Mouse (Mus musculus) brain, embryonic 14.5 days (tissue): ENCODE measurements around the gene Troap. TPM values are rescaled to one million over a fixed set of nuclear protein-coding genes. Genes with fewer than 3 reads are reported as not detected.
A peak's percentile ranks its signal among the peaks of the same experiment; 100 is the strongest.

Experiments
- DNase-seq: peaks from one replicate; pipeline ENCODE4 v3.0.0-alpha.2; 2011; ENCODE audit warnings: low read depth
- CTCF ChIP-seq: fragments of 200-500 bp; IDR thresholded peaks from 2 replicates; pipeline ENCODE4 v1.5.1; 2012; ENCODE audit warnings: inconsistent platforms, mild to moderate bottlenecking, moderate library complexity, borderline replicate concordance; ENCODE audit not compliant: insufficient read depth, insufficient read length; ENCODE audit errors: extremely low read depth
- POLR2A ChIP-seq: fragments of 200-500 bp; IDR thresholded peaks from 2 replicates; pipeline ENCODE4 v1.6.1; 2012; ENCODE audit warnings: mild to moderate bottlenecking, inconsistent platforms, borderline replicate concordance; ENCODE audit not compliant: poor library complexity, insufficient read depth, insufficient read length, severe bottlenecking; ENCODE audit errors: extremely low read depth
- polyA plus RNA-seq: library from polyadenylated mRNA; depleted of rRNA; stranded (reverse); fragments of >200 nt; gene quantifications from 2 replicates; pipeline ENCODE4 v1.2.3, GENCODE M21; 2012; rRNA removed

Gene Troap
- polyA plus RNA-seq, result 12.1 and 27.9 TPM in 2 replicates

DNA sequence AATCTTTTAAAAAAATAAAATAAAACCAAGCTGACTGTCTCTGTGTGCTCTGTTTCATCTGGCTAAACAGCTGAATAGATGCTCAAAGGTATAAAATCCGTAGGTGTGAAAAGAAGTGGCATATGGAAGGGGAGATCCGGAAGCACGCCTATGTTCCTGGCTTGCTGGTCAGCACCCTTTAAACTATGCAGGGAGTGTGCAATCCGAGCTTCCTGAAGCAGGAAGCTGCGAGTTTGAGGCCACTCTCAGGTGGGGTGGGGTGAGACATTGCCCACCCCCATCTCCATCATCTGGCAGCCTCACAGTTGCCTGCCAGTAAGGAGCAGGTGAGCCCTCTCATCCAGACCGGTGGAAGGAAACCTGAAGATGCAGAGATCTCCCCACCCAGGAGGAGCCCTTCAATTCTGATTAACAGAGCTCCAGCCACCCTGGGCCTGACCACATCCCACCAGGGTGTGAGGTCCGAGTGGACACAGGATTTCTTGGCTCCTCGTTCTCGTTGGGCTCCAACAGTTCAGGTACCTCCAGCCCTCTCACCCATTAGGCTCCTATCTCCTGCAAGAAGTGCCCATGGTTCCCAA is at the start of gene Troap:
Troap (plus strand) TSS at position 557 of the 581 bp plus-strand sequence.
- no peak for TF ChIP-seq POLR2A
- no peak for TF ChIP-seq CTCF
- DNase-seq, result no peak

DNA sequence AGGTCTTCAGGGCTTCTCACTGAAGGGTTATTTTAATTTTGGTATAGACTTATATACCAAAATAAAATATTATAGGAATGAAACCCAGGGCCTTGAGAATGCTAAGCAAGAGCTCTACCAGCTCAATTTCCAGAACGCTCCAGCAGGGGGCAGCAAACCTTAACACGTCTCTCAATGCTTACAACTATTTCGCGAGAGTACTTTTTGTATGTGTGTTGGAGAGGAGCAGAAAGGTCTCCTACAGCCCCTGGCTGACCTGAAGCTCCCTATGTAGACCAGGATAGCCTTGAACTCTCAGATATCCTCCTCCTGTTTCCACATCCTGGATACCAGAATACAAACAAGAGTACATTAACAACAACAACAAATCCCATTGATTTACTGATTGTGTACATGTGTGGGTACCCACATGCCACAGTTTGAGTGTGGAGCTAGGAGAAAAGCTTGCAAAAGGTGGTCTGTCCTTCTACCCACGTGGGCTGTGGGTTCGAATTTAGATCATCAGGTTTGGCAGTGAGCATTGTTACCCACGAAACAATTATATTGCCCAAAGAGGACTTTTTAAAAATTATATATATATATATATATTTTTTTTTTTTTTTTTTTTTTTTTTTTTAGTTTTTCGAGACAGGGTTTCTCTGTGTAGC is 49.6 kb upstream of the Troap start:
- TF ChIP-seq POLR2A (no peak), CTCF (peak; percentile 82; the same call in 1 of the 2 replicates)
- peak; percentile 90 for DNase-seq

DNA sequence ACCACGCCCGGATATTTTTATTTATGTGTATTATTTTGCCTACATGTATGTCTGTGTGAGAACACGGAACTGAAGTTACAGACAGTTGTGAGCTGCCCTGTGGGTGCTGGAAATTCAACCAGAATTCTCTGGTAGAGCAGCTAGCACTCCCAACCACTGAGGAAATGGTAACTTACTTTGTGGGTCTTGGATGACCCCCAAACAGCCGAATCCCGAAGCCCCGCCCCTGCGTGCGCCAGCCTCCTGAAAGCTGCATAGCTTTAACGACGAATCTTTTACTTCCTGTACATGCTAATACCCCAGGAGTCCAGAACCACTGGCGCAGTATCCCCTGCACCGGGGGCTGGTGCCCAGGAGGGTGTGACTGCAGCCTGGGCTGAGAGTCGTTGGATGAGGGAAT is 49.0 kb upstream of the Troap start:
- no peak for TF ChIP-seq CTCF
- no peak for TF ChIP-seq POLR2A

DNA sequence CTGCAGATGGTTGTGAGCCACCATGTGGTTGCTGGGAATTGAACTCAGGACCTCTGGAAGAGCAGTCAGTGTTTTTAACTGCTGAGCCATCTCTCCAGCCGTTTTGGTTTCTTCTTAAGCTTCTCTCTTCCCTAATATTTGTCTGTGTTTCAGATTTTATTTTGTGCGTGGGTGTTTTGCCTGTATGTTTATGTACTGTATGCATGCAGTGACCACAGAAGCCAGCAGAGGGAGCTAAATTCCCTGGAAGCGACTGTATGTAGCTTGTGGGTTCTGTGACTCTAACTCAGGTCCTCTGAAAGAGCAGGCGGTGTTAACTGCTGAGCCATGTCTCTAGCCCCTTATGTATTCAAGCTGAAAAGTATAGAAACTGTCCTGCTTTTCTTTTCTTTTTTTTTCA is 48.1 kb upstream of the Troap start:
- TF ChIP-seq CTCF, result peak; percentile 59; the same call in 1 of the 2 replicates
- TF ChIP-seq POLR2A, result no peak
- peak; percentile 41 for DNase-seq

More for the DNA sequence above, 49.0 kb upstream of the Troap start:
- DNase-seq, result no peak

DNA sequence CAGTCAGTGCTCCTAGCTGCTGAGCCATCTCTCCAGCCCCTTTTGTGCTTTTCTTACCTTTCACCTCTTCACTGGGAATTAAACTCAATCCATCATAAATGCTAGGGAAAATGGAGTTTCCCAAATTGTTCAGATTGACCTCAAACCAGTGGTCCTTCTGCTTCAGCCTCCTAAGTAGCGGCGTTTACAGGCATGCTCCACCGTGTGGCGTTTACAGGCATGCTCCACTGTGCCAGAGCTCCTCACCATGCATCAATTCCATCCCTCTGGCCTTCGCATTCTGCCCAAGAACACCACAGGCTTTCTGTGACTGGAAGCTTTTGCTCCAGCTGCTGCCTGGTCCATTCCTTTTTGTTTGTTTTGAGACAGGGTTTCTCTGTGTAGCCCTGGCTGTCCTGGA is 47.3 kb upstream of the Troap start:
- peak; percentile 11; the same call in 1 of the 2 replicates for TF ChIP-seq CTCF
- no peak for TF ChIP-seq POLR2A
- DNase-seq, result no peak

DNA sequence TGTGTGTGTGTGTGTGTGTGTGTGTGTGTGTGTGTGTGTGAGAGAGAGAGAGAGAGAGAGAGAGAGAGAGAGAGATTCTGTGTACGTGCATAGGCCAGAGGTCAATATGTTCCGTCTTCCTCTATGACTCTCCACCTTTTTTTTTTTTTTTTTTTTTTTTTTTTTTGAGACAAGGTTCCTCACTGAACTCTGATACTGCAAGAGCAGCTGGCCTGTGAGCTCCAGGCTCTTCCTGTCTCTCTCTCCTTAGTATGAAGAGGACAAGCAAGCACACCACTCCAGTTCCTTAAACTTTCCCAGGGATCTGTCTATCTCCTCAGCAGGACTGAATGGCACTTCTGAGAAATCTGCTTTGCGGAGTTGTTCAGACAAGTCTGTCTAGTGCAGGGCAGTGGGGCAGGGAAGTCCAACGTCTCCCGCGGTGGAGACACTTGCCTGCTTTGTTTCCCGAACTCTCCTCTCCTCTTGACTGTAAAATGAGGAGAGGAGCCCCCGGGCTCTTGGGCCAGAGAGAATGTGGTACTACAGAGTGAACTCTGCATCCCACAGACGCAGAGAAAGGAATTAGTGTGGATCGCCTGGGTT is 45.4 kb upstream of the Troap start:
- peak; percentile 40 for DNase-seq
- no peak for TF ChIP-seq POLR2A
- TF ChIP-seq CTCF, result no peak

DNA sequence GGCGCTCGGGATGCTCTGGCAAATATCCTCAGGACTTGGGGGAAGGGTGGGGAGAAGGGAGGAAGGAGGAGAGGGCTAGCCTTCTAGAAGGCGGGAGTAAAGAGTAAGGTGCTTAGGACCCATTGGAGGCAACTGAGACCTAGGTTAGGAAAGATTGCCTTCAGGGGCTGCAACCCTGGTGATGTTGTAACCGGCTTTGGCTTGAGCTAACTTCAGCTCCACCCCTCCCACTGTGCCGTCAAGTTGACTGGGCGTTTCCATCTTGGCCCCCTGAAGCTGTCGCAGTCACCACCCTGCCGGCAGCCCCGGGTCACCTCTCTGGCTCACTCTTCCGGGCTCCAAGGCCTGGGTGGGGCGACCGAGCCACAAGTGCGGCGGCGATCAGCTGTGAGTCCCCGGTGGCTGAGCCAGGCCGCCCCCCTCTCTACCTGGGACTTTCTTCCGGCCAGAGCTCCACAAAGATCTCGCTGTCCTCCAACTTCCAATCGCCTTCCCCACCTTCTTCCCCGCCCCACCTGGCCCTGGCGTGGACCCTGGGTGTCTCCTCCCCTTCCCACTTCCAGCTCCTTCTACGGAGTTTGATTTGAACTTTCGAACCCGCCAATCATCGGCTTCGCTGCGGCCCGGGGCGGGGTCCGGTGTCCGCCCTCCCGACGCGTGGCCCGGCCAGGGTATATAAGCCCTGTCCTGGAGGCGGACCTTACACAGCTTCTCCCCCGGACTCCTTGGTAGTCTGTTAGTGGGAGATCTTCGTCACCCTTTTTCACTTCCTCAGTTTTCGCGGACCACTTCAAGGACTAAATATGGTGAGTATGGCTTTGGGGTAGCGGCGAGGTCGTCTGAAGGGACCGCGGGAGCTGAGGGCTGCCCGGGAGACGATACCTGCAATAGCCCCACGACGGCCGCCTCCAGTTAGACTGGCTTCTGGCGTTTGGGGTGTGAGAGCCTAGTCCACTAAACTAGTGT is 44.5 kb upstream of the Troap start, which contains the start of gene Tuba1c:
Tuba1c (plus strand) TSS at position 273 of the 966 bp plus-strand sequence.
- peak; percentile 86 for DNase-seq
- TF ChIP-seq POLR2A, result peak; percentile 36; the same call in 1 of the 2 replicates
- TF ChIP-seq CTCF, result no peak

DNA sequence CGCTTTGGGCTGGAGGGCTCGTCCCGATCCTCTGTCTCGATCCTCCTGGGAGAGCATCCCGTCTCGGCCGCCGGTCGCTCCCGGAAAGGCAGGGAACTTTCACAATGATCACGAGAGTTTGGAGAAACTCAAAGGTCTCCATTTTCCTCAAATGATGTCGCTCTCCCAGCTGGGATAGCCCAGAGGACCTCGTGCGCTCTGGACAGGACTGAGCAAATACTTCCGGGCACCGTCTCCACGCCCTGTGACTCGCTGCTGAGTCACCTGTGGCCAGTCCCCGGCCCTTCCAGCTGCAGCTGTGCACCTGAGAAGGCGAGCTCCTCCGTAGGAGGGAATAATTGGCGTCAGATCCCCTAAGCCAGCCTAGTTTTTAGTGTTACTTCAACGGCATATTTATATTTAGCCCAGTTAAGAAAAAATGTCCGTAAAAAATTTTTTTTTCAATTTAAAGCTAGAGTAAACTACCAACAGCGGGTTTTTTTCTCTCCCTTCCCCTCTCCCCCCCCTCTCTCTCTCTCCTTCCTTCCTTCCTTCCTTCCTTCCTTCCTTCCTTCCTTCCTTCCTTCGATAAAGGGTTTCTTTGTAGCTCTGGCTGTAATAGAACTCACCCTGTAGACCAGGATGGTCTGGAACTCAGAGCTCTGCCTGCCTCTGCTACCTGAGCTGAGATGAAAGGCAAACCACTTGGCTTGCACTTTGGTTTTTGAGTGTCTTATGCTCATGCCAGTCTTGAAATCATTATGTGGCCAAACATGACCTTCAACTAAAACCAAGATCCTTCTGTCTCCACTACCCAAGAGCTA is 43.6 kb upstream of the Troap start:
- no peak for DNase-seq
- TF ChIP-seq CTCF (no peak), POLR2A (no peak)

DNA sequence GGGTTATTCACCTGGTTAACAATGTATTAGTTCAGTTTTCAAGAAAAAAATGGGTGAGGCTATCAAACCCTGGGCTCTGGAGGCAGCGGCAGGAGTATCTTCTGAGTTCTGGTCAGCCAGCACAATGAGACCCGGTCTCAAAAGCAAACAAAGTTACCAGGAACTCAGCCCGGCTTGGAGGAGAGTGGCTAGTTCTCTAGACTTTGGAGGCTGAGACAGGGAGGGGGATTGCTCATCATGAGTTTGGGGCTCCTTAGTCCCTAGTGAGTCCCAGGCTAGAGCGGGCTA is 43.0 kb upstream of the Troap start:
- no peak for TF ChIP-seq POLR2A
- TF ChIP-seq CTCF, result no peak
- no peak for DNase-seq

DNA sequence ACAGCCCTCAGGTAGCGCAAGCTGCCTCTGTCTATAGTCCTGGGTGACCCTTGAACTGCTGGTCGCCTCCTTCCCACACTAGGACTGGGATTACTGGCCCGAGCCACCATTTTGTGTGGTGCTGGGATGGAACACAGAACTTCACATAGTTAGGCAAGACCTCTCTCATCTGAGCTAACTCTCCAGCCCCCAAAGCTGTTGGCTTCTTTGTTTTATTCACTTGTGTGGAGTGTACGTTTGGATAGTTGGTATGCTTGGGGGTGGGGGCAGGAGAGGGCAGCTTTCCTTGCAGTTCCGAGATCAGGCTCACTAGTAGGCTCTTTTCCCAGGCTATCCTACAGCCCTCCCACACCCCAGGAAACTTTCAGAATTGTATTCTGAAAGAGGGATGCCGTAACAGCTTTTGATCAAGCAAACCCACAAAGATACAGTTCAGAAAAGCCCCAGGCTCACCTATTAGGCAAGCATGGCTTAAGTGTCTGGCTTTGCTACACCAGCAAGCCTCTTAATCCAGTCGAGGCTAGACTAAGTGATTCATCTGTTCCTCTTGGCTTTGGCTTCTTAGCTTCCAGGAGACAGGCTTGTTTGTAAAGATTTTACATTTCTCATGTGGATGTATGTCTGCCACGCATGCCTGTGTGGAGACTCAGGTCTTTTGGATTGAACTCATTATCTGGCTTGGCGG is 42.2 kb upstream of the Troap start:
- no peak for DNase-seq
- TF ChIP-seq CTCF (no peak), POLR2A (no peak)
